Mouse (Mus musculus) R1 (cell line): ENCODE data around the gene Tfip11.

Experiments
- DNase-seq: peaks from one replicate; pipeline ENCODE4 v3.0.0-alpha.2; 2018; ENCODE audit warnings: low read depth, low spot score

The Tfip11 gene

GRCm38 (mm10) chr5:112360077-112360476 lies 33.9 kb downstream of the Tfip11 start:
- DNase-seq, result no peak

GRCm38 (mm10) chr5:112364184-112364797 lies 38.1 kb downstream of the Tfip11 start:
- no peak for DNase-seq

GRCm38 (mm10) chr5:112366879-112367278 lies 40.7 kb downstream of the Tfip11 start:
- no peak for DNase-seq

- no peak for DNase-seq
Observed at GRCm38 (mm10) chr5:112367338-112367737, 41.2 kb downstream of the Tfip11 start.

- DNase-seq, result no peak
Observed at GRCm38 (mm10) chr5:112367929-112368328, 41.8 kb downstream of the Tfip11 start.

GRCm38 (mm10) chr5:112368666-112369065 lies 42.5 kb downstream of the Tfip11 start:
- no peak for DNase-seq

- DNase-seq, result no peak
Observed at GRCm38 (mm10) chr5:112369326-112369725, 43.2 kb downstream of the Tfip11 start.

- DNase-seq, result no peak
Observed at GRCm38 (mm10) chr5:112370236-112370813, 44.2 kb downstream of the Tfip11 start.

GRCm38 (mm10) chr5:112371933-112372332 lies 45.8 kb downstream of the Tfip11 start:
- DNase-seq, result no peak

GRCm38 (mm10) chr5:112376111-112376510 lies 50.0 kb downstream of the Tfip11 start:
- no peak for DNase-seq

GRCm38 (mm10) chr5:112377380-112377779 lies 51.2 kb downstream of the Tfip11 start:
- DNase-seq, result no peak

- no peak for DNase-seq
Observed at GRCm38 (mm10) chr5:112378716-112379115, 52.6 kb downstream of the Tfip11 start.

GRCm38 (mm10) chr5:112381154-112381553 lies 55.0 kb downstream of the Tfip11 start:
- no peak for DNase-seq

- no peak for DNase-seq
Observed at GRCm38 (mm10) chr5:112382042-112382441, 55.9 kb downstream of the Tfip11 start.

- no peak for DNase-seq
Observed at GRCm38 (mm10) chr5:112382641-112383330, 56.6 kb downstream of the Tfip11 start.

- no peak for DNase-seq
Observed at GRCm38 (mm10) chr5:112384805-112385472, 58.8 kb downstream of the Tfip11 start.

- peak; percentile 96 for DNase-seq
Observed at GRCm38 (mm10) chr5:112385973-112386372, 59.8 kb downstream of the Tfip11 start.
